Mouse (Mus musculus): ENCODE results near the gene Hpcal1.

GRCm38 (mm10) chr12:17690564-17691281 lies at the start of gene Hpcal1:
- TF ChIP-seq CHD2 (IDR thresholded peaks at IDR 0.05; ENCODE audit: low read depth, low read length), result no peak
- no peak for TF ChIP-seq MAFK (IDR thresholded peaks at IDR 0.05; ENCODE audit: insufficient read depth, low read depth, low read length)
- no peak for TF ChIP-seq HCFC1 (IDR thresholded peaks at IDR 0.05; ENCODE audit: borderline replicate concordance, insufficient read depth, low read length)

Data from ES-E14 (cell line).